Mouse (Mus musculus) G1E-ER4 (cell line): ENCODE data around the gene Cdca4. TPM values are rescaled to one million over a fixed set of nuclear protein-coding genes. Genes with fewer than 3 reads are reported as not detected.

Experiments used
- GATA1 ChIP-seq: IDR thresholded peaks from one replicate; pipeline ENCODE4 v1.8.0; 2012; ENCODE audit warnings: low read length, inconsistent platforms
- polyA plus RNA-seq: library from polyadenylated mRNA; stranded (reverse); fragments of >175 nt; gene quantifications from 2 replicates; pipeline ENCODE4 v1.2.3, GENCODE M21; 2012

Cdca4 gene
- 31.2 and 35.7 TPM in 2 replicates for polyA plus RNA-seq

- TF ChIP-seq GATA1, result no peak
Observed at GRCm38 (mm10) chr12:112829244-112829864, at the start of gene Cdca4. Gene Cdca4, minus strand, starts transcription at chr12:112829423.

DNA sequence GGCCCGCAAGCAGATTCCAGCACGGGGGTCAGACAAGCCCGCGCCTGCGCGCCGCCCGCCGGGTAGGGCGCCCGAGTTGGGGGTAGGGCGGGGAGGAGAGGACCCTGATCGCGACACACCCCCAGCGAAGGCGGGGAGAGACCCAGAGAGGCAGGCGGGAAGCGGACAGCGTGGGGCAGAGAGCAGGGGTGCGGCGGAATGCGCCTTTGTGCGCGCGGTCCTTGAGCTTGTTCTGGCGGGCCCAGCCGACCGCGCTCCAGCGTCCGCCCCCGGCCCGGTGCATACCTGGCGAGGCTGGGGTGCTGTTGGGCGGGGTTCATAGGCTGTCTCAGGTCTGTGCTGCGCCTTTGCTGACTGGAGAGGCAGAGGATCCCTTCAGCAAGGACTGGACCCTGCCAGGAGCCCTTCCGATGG is 48.4 kb upstream of the Cdca4 start:
- no peak for TF ChIP-seq GATA1

- no peak for TF ChIP-seq GATA1
Observed at GRCm38 (mm10) chr12:112877073-112877576, 47.9 kb upstream of the Cdca4 start.

DNA sequence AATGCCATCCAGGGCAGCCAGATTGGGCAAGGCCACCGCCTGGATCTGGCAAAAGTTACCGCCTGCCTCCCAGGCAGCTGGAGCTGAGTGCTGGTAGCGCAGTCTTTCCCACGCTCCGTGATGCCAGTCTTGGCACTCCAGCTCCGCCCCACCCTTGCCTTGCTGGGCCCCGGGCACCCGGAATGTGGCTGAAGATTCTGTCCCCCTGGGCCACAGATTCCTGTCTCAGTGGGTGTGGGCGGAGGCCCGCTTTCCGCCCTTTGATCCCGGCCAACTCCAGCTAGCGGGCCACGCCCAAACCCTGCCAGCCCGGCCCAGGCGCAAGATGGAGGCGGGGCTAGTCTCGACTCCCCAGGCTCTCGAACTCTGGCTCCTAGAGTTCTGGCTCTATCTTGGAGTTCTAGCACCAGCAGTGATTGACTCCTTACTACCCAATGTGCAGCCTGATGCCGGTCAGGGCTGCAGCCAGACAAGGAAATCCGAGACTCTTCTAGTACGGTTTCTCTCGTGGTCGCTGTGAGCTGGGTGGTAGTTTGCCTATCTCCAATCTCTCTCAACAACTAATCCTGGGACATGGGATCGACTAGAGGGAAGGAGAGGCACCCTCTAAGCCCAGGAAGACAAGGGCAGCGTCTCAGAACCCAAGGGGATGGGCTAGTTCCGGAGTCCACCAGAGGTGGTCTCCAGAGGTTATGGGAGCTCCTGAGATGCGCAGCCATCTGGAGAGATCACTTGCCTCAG is 47.3 kb upstream of the Cdca4 start:
- no peak for TF ChIP-seq GATA1

- TF ChIP-seq GATA1, result no peak
Observed at GRCm38 (mm10) chr12:112875225-112876013, 46.2 kb upstream of the Cdca4 start.

GRCm38 (mm10) chr12:112874199-112874598 is 45.0 kb upstream of the Cdca4 start:
- TF ChIP-seq GATA1, result no peak

- TF ChIP-seq GATA1, result no peak
Observed at GRCm38 (mm10) chr12:112873452-112874190, 44.4 kb upstream of the Cdca4 start.

GRCm38 (mm10) chr12:112872991-112873390 is 43.8 kb upstream of the Cdca4 start:
- TF ChIP-seq GATA1, result no peak

DNA sequence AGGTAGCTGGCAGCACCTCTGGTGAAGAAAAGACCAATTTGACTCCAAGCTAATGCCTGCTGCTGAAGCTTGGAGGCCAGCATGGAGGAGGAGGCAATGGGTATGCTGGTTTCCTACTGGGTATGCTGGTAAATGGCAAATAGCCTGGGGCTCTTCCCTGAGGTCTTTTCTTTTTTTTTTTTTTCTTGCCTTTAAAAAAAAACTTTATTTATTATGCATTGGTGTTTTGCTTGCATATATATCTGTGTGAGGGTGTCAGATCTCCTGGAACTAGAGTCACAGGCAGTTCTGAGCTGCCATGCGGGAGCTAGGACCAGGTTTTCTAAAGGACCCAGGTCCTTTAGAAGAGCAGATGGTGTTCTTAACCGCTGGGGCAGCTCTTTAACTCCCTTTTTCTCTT is 42.0 kb upstream of the Cdca4 start:
- TF ChIP-seq GATA1, result no peak

DNA sequence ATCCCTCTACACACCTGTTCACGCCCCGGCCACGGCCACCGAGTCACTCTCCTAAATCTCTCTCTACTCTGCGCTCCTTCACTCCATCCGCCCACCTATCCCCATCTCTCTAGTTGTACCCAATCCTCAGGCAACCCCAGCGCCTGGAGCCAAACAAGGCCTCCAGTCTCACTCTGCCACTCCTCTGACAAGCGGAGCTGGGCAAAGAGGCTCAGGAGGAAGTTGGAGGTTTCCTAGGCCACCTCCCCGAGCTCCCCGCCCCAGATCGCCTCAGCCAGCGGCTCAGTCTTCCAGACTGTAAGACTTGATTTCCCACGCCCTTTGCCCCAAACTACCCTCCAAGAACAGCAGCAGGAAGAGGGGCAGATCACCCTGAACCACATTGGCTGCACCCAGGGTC is 41.6 kb upstream of the Cdca4 start:
- TF ChIP-seq GATA1, result no peak

DNA sequence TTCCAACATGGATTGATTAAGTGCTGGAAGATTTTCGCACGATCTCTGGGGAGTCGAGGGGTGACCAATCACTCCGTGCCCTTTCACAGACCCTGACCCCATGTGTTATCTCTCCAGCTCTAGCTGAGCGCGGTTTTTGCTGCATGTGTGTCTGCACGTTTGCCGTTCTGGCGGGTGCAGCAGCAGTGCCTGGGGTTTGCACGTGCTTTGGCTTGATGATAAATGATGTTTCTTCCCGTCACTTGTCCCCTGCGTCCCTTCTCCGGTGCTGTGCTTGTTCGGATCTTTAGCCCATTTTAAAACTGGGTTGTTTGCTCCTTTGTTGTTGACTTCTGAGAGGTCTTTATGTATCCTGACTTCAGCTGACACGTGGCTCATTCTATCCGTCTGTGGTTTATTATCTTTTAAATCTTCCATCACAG is 40.6 kb upstream of the Cdca4 start:
- no peak for TF ChIP-seq GATA1

DNA sequence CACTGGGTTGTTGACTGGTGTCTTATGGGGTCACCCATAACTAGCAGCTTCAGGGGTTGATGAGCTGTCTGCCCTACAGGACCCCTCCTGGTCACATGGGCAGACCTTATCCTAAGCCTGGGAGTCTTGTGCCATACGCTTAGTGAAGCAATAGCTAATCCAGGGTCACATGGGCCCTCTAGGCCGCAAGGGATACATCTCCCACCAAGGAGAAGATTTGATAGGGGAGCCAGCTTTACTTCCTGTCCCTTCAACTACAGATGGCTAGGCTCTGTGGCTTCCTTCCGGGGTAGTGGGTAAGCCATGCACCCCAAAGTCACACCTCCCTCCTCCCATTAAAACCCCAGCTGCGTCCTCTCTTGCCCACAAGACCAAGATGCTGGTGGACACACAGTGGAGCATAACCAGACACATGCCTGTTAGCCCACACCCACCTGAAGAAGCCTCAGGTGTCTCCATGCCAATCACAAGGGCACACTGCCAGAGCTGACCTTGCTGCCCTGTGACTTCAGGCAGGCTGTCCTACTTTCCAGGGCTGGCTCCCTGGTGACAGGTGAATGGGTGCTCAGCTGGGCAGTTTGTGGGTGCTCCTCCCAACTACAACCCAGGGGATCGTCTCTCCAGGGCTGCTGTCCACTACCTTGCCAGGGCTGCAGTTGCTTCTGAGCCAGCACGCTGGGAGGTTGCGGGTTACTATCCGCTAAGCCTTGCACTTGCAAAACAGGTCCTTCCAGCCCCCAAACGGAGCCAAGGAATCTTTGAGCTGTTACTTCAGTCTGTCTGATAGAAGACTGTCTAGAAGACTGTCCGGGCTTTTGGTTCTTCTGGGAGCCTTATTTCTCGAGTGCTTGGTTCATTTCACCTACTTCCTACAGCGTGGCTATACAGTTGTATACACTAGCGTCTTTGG is 39.2 kb upstream of the Cdca4 start, which contains the start of gene Gpr132:
Gene Gpr132, minus strand, starts transcription at position 51 of the 910 bp plus-strand sequence.
- TF ChIP-seq GATA1, result no peak

- TF ChIP-seq GATA1, result no peak
Observed at GRCm38 (mm10) chr12:112867106-112867674, 38.0 kb upstream of the Cdca4 start.
